Mouse (Mus musculus) hematopoietic multipotent progenitor cell, adult 10-12 weeks (in vitro differentiated cells): Measurements from ENCODE around the gene Zfp369. TPM values are rescaled to one million over a fixed set of nuclear protein-coding genes. Genes with fewer than 3 reads are reported as not detected.

ENCODE experiments used
- polyA plus RNA-seq: library from polyadenylated mRNA; stranded (reverse); fragments of >175 nt; gene quantifications from 2 replicates; pipeline ENCODE4 v1.2.3, GENCODE M21; 2012; ENCODE audit warnings: low replicate concordance

The Zfp369 gene
- 6.3 and 8.8 TPM in 2 replicates for polyA plus RNA-seq

GRCm38 (mm10) chr13:65278383-65279341 is at the start of gene Zfp369:
Gene Zfp369, plus strand, starts transcription at chr13:65278814.

GRCm38 (mm10) chr13:65259239-65259638 is 19.4 kb upstream of the Zfp369 start, which contains the start of gene Gm10775:
Gene Gm10775, plus strand, starts transcription at chr13:65259539.

Other genes with a start within 250 kb of the Zfp369 start
- not detected in 2 replicates for gene Spata31d1c, start 245.8 kb upstream of the Zfp369 start, polyA plus RNA-seq
- gene Prss47, start 226.1 kb upstream of the Zfp369 start, polyA plus RNA-seq = not detected in 2 replicates
- 15.9 and 18.0 TPM in 2 replicates for gene Mfsd14b, start 165.8 kb upstream of the Zfp369 start, polyA plus RNA-seq
- not detected in 2 replicates for gene Olfr465-ps1, start 140.7 kb upstream of the Zfp369 start, polyA plus RNA-seq
- gene Olfr466, start 128.6 kb upstream of the Zfp369 start, polyA plus RNA-seq = not detected in 2 replicates
- gene Nlrp4f, start 72.8 kb upstream of the Zfp369 start, polyA plus RNA-seq = not detected in 2 replicates
- not detected in 2 replicates for gene Gm10775, start 19.3 kb upstream of the Zfp369 start, polyA plus RNA-seq
- gene Gm10139, start 233.9 kb downstream of the Zfp369 start, polyA plus RNA-seq = not detected in 2 replicates